In genomic region chr4:136713889-136714288, GRCm38 (mm10) we compare ENCODE assay signal across 13 mouse cellular contexts.
"Had no signal": no experiment of that assay in that cellular context is flagged by ENCODE, and none has a peak within 500 bp of the region (broad histone marks: within the 10 kb centered on the region; RNA-seq: fewer than 3 reads in every experiment).

No protein-coding gene starts in this region.

- H3K27ac ChIP-seq: limb, embryonic 10.5 days; limb, embryonic 13.5 days; liver, embryonic 13.5 days; midbrain, embryonic 12.5 days; midbrain, embryonic 15.5 days had no signal

- DNase-seq: kidney, adult 18-20 months; kidney, adult 9 months; kidney, postnatal 14 days; kidney, postnatal 4 days; liver; liver, embryonic 13.5 days; lung, adult 2 months; lung, postnatal 14 days; lung, postnatal 4 days had no signal

- H3K36me3 ChIP-seq: limb, embryonic 13.5 days; liver, embryonic 13.5 days; midbrain, embryonic 15.5 days had no signal

- H3K4me3 ChIP-seq: limb, embryonic 10.5 days; limb, embryonic 13.5 days; liver, embryonic 13.5 days; midbrain, embryonic 12.5 days; midbrain, embryonic 15.5 days had no signal

- H3K4me2 ChIP-seq: limb, embryonic 13.5 days; liver, embryonic 13.5 days; midbrain, embryonic 12.5 days; midbrain, embryonic 15.5 days had no signal

- H3K9me3 ChIP-seq: limb, embryonic 10.5 days; limb, embryonic 13.5 days; liver, embryonic 13.5 days; midbrain, embryonic 12.5 days; midbrain, embryonic 15.5 days had no signal

- H3K27me3 ChIP-seq: limb, embryonic 13.5 days; liver, embryonic 13.5 days; midbrain, embryonic 12.5 days; midbrain, embryonic 15.5 days had no signal

- ATAC-seq: midbrain, embryonic 15.5 days had no signal

- H3K9ac ChIP-seq: limb, embryonic 13.5 days; liver, embryonic 13.5 days; midbrain, embryonic 12.5 days; midbrain, embryonic 15.5 days had no signal
